In genomic region chr1:155835667-155836066, GRCm38 (mm10) we compare ENCODE assay signal across 14 mouse cellular contexts.
"Had no signal": no experiment of that assay in that cellular context is flagged by ENCODE, and none has a peak within 500 bp of the region (broad histone marks: within the 10 kb centered on the region; RNA-seq: fewer than 3 reads in every experiment).

No protein-coding gene starts in this region.

- H3K27me3 ChIP-seq: limb, embryonic 13.5 days; midbrain, embryonic 13.5 days had no signal

- H3K9me3 ChIP-seq: limb, embryonic 10.5 days; limb, embryonic 13.5 days; midbrain, embryonic 13.5 days had no signal

- DNase-seq: kidney, adult 2 months; kidney, postnatal 25 days; lung, embryonic 14.5 days; lung, postnatal 36 days; right cerebral cortex, postnatal 4 days; thymus, postnatal 25 days had no signal

- H3K36me3 ChIP-seq: limb, embryonic 10.5 days; limb, embryonic 13.5 days; midbrain, embryonic 13.5 days had no signal

- H3K4me3 ChIP-seq: limb, embryonic 10.5 days; limb, embryonic 13.5 days; midbrain, embryonic 13.5 days had no signal

- H3K4me1 ChIP-seq: limb, embryonic 10.5 days; limb, embryonic 13.5 days; midbrain, embryonic 13.5 days had no signal

- H3K27ac ChIP-seq: kidney, postnatal 0 days; limb, embryonic 10.5 days; limb, embryonic 13.5 days; midbrain, embryonic 13.5 days; stomach, postnatal 0 days had no signal

- ATAC-seq: intestine, postnatal 0 days; lung, postnatal 0 days; midbrain, embryonic 13.5 days; midbrain, embryonic 16.5 days had no signal

- H3K4me2 ChIP-seq: limb, embryonic 13.5 days; lung, embryonic 14.5 days; midbrain, embryonic 13.5 days had no signal

- H3K9ac ChIP-seq: limb, embryonic 13.5 days; lung, embryonic 14.5 days; midbrain, embryonic 13.5 days had no signal
